Mouse (Mus musculus): ENCODE data around the gene Farsa. TPM values are rescaled to one million over a fixed set of nuclear protein-coding genes. Genes with fewer than 3 reads are reported as not detected.

The Farsa gene
- polyA plus RNA-seq, 1 experiment from 2014 or later: 105 TPM

DNA sequence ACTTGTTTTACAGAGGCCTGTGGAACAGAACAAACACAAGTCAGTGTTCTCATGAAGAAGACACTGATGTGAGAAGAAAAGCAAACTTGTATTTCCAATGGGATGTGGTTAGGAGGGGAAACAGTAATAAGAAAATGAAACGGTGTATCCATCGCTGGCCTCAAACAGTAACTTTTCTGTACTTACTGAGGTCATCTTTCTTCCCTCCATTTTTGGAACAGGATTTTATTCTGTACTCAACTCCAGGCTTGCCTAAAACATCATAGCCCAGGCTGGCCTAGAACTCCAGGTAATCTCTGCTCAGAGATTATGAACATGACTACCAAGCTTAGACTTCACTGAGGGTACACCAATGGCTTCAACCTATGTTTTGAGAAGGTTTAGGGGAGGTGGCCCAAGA lies 17.4 kb upstream of the Farsa start:
- peaks cover 78% of the 10 kb centered on the region for H3K36me3 ChIP-seq (ENCODE audit: control insufficient read depth, insufficient read depth, low read length)
- WGBS: 89% methylated on average over 2 of the region's 2 CpGs
- peak overlapping the region; percentile 90 for H3K4me3 ChIP-seq (ENCODE audit: low read length)
- H3K4me2 ChIP-seq (replicated peaks; ENCODE audit: low read depth, low read length): peak overlapping the region; percentile 71
- H3K9ac ChIP-seq (ENCODE audit: low read depth, low read length): peak overlapping the region; percentile 96; the same call in 1 of the 2 replicates
- no peaks in the 10 kb centered on the region for H3K9me3 ChIP-seq (ENCODE audit: control insufficient read depth, low read length)
- H3K27ac ChIP-seq (ENCODE audit: low read depth, low read length): no peak overlapping the region
- no peaks in the 10 kb centered on the region for H3K27me3 ChIP-seq (ENCODE audit: control insufficient read depth, insufficient read depth, low read length)
- peaks cover 41% of the 10 kb centered on the region for H3K4me1 ChIP-seq (ENCODE audit: control insufficient read depth, insufficient read depth, low read length)
- ATAC-seq (ENCODE audit: low FRiP score, low TSS enrichment): no peak

DNA sequence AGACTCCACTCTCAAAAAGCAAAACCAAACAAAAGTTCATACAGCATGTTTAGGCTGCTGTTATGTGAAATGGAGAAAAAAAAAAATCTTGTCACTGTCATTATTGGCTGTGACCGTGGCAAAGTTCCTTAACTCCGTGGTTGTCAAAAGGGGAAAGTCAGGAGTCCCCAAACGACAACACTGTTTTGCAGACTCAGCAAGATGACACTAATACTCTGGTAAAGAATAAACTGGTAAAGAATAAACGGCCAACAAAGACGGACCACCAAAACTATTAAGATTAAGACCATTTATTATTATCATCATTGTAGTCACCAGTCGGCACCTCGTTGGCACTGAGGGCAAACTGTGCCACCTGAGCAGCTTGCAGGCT lies 16.9 kb upstream of the Farsa start:
- H3K4me1 ChIP-seq (ENCODE audit: control insufficient read depth, insufficient read depth, low read length): peaks cover 41% of the 10 kb centered on the region
- H3K9me3 ChIP-seq (ENCODE audit: control insufficient read depth, low read length): no peaks in the 10 kb centered on the region
- H3K27me3 ChIP-seq (ENCODE audit: control insufficient read depth, insufficient read depth, low read length): no peaks in the 10 kb centered on the region
- ATAC-seq (ENCODE audit: low FRiP score, low TSS enrichment): no peak
- peak overlapping the region; percentile 96 for H3K9ac ChIP-seq (ENCODE audit: low read depth, low read length)
- peak overlapping the region; percentile 90 for H3K4me3 ChIP-seq (ENCODE audit: low read length)
- WGBS: 5% methylated on average over 7 of the region's 7 CpGs
- peak overlapping the region; percentile 90 for H3K27ac ChIP-seq (ENCODE audit: low read depth, low read length)
- H3K36me3 ChIP-seq (ENCODE audit: control insufficient read depth, insufficient read depth, low read length): peaks cover 78% of the 10 kb centered on the region
- H3K4me2 ChIP-seq (replicated peaks; ENCODE audit: low read depth, low read length): peak overlapping the region; percentile 71

DNA sequence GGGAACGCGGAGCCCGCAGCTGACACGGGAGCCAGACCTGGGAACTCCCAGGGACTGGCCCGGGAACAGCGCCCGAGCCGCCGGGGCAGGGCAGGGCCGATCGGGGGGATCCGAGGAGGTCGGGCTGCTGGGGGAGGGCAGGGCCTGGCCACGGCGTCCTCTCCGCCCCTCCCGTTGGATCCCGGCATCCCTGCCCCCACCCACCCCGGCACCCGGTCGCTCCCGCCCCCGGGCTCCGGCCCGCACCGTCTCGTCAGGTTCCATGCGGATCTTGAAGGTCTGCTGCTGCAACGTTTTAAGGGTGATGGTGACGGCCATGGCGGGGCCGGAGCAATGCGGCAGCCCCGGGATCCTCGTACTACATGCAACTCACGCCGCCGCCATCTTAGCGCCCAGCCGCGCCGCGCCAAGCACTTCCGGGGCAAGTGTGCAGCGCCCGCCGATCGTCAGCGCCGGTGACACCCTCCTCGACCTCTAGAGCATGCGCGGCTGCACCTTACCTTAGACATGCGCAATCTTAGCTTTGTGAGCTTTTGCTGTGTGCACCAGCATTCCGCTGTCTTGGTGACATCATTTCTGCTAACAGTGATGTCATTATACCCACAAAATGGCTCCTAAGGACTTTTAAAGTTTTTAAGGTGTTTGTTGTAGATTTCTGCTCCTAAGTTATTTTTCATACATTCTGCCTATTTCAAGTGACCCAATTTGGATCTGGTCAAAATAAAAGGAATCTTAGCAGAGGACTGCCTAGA lies 16.4 kb upstream of the Farsa start, which contains the start of gene Rad23a:
TSS of gene Rad23a (minus strand) at position 418 of the 752 bp plus-strand sequence.
- peak within 1 kb of the TSS; percentile 90 for H3K4me3 ChIP-seq (ENCODE audit: low read length)
- H3K27ac ChIP-seq (ENCODE audit: low read depth, low read length): peak within 1 kb of the TSS; percentile 90
- peaks cover 41% of the 10 kb centered on the region for H3K4me1 ChIP-seq (ENCODE audit: control insufficient read depth, insufficient read depth, low read length)
- peaks cover 74% of the 10 kb centered on the region for H3K36me3 ChIP-seq (ENCODE audit: control insufficient read depth, insufficient read depth, low read length)
- under 1% methylated on average over 51 of the region's 55 CpGs for WGBS
- H3K4me2 ChIP-seq (replicated peaks; ENCODE audit: low read depth, low read length): peak within 1 kb of the TSS; percentile 71
- H3K9me3 ChIP-seq (ENCODE audit: control insufficient read depth, low read length): no peaks in the 10 kb centered on the region
- no peaks in the 10 kb centered on the region for H3K27me3 ChIP-seq (ENCODE audit: control insufficient read depth, insufficient read depth, low read length)
- H3K9ac ChIP-seq (ENCODE audit: low read depth, low read length): peak within 1 kb of the TSS; percentile 96
- peak; percentile 93 for ATAC-seq (ENCODE audit: low FRiP score, low TSS enrichment)

DNA sequence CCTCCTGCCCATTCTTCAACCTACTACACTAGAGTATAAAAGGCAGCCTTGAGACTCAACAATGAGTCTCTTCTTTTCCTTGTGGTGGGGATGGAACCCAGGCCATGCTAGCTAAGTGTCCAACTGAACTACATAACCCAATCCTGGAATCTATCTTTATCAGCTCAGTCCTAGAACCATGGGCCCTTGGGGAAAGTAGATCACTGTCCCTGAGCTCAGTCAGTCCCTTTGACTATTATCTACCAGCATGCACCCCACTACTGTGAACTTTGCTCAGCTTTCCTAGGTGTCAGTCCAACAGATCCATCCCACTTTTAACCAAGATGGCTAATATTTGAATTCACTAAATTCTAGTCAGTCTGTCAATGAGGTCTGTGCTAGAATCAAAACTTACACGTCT lies 15.3 kb upstream of the Farsa start:
- H3K4me2 ChIP-seq (replicated peaks; ENCODE audit: low read depth, low read length): no peak overlapping the region
- ATAC-seq (ENCODE audit: low FRiP score, low TSS enrichment): no peak
- H3K27me3 ChIP-seq (ENCODE audit: control insufficient read depth, insufficient read depth, low read length): no peaks in the 10 kb centered on the region
- H3K4me1 ChIP-seq (ENCODE audit: control insufficient read depth, insufficient read depth, low read length): peaks cover 41% of the 10 kb centered on the region
- H3K36me3 ChIP-seq (ENCODE audit: control insufficient read depth, insufficient read depth, low read length): peaks cover 66% of the 10 kb centered on the region
- no peak overlapping the region; the same call in 1 of the 2 replicates for H3K27ac ChIP-seq (ENCODE audit: low read depth, low read length)
- WGBS: 82% methylated on average over 1 of the region's 1 CpGs
- H3K9ac ChIP-seq (ENCODE audit: low read depth, low read length): no peak overlapping the region
- H3K4me3 ChIP-seq (ENCODE audit: low read length): no peak overlapping the region
- no peaks in the 10 kb centered on the region for H3K9me3 ChIP-seq (ENCODE audit: control insufficient read depth, low read length)

DNA sequence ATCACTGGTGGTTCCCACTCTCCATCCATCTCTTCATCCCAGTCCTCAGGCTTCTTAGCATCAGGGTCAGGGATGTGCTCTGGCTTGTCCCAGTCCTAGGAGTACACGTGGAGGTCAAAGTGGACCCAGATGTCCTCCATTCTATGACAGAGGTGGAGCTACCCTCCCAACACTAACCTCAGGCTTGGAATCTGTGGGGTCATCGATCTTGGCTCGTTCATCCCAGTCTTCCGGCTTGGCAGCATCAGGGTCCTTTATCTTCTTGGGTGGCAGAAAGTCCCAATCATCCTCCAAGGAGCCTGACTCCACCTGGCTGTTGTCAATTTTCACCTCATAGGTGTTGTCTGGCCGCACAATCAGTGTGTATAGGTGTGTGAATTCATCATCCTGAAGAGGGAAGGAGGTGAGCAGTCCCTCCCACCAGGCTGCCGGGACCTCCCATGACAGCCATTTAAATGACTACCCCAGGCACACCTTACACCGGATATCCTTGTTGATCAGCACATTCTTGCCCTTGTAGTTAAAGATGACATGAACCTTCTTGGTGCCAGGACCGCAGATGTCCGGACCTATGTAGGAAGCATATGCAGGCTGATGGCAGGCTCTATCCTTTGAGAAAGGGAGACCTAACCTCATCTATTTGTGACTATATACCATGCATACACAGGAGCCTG lies 12.3 kb upstream of the Farsa start:
- Histone ChIP-seq H3K9ac (ENCODE audit: low read depth, low read length) (peak overlapping the region; percentile 84), H3K4me3 (ENCODE audit: low read length) (peak overlapping the region; percentile 81), H3K4me2 (replicated peaks; ENCODE audit: low read depth, low read length) (peak overlapping the region; percentile 79), H3K4me1 (ENCODE audit: control insufficient read depth, insufficient read depth, low read length) (peaks cover 26% of the 10 kb centered on the region), H3K9me3 (ENCODE audit: control insufficient read depth, low read length) (no peaks in the 10 kb centered on the region), H3K27ac (ENCODE audit: low read depth, low read length) (peak overlapping the region; percentile 8; the same call in 1 of the 2 replicates), H3K27me3 (ENCODE audit: control insufficient read depth, insufficient read depth, low read length) (no peaks in the 10 kb centered on the region), H3K36me3 (ENCODE audit: control insufficient read depth, insufficient read depth, low read length) (peaks cover 44% of the 10 kb centered on the region)
- no peak for ATAC-seq (ENCODE audit: low FRiP score, low TSS enrichment)
- WGBS: 85% methylated on average over 9 of the region's 9 CpGs

DNA sequence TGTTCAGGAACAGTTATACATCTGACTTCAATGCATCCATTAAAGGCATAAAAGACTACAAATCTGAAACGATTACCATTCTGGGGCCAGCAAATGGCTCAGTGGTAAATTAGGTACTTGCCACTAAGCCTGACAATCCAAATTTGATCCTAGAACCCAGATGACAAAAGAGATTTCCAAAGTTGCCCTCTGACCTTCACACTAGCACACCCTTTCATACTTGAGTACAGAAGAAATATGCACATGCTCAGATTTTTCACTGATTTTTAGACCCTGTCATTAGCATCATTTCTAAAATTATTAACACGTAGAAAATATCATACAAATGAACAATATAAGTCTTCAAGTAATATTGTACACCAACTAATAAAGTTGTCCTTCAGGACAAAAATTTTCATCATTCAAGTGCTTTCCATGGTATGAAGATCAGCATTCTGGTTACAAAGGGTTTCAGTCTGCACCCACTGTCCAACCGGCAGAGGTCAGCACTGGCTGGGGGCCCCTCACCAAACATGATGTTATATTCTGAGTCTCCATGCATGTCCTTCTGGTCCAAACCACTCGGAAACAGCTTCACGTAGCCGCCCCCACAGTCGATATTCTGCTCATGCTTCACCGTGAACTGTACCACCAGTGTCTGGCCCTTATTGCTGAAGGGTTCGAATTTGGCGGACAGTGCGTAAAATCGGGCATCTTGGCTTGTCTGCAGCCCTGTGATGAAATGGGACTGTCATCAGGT lies 11.3 kb upstream of the Farsa start:
- 15% methylated on average over 12 of the region's 12 CpGs for WGBS
- Histone ChIP-seq H3K4me1 (ENCODE audit: control insufficient read depth, insufficient read depth, low read length) (peaks cover 23% of the 10 kb centered on the region), H3K9me3 (ENCODE audit: control insufficient read depth, low read length) (no peaks in the 10 kb centered on the region), H3K4me3 (ENCODE audit: low read length) (peak overlapping the region; percentile 81), H3K9ac (ENCODE audit: low read depth, low read length) (peak overlapping the region; percentile 84), H3K4me2 (replicated peaks; ENCODE audit: low read depth, low read length) (peak overlapping the region; percentile 79), H3K27ac (ENCODE audit: low read depth, low read length) (no peak overlapping the region), H3K27me3 (ENCODE audit: control insufficient read depth, insufficient read depth, low read length) (no peaks in the 10 kb centered on the region), H3K36me3 (ENCODE audit: control insufficient read depth, insufficient read depth, low read length) (peaks cover 44% of the 10 kb centered on the region)
- ATAC-seq (ENCODE audit: low FRiP score, low TSS enrichment): no peak

DNA sequence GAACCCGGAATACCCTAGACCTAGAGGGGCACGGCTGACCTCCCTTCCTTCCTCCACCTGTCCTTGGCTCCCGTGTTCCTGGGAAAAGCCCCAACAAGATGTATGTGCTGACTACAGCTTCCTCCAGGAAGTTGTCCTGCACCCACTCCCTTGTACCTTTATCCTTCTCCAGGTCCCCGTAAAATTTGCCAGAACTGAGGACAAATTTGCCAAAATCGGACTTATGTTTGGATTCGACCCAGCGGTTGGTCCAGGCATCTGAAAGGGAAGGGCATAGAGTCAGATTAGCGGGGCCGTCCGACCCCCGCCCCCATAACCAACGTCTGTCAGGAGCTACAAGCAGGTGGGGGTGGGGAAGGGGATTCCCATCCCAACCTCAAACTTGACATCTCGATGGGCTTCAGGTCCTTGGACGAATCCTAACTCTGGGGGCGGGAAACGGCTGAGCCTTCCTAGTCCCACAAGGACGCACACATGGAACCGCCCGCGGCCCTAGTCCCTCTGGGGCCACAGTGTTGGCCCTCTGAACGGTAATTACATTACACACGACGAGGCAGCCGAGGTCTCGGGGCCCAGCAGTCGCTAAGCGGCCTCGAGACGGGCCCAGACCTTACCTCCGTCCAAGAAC lies 10.6 kb upstream of the Farsa start:
- no peaks in the 10 kb centered on the region for H3K27me3 ChIP-seq (ENCODE audit: control insufficient read depth, insufficient read depth, low read length)
- peaks cover 23% of the 10 kb centered on the region for H3K4me1 ChIP-seq (ENCODE audit: control insufficient read depth, insufficient read depth, low read length)
- under 1% methylated on average over 30 of the region's 30 CpGs for WGBS
- peaks cover 42% of the 10 kb centered on the region for H3K36me3 ChIP-seq (ENCODE audit: control insufficient read depth, insufficient read depth, low read length)
- H3K27ac ChIP-seq (ENCODE audit: low read depth, low read length): peak overlapping the region; percentile 37; the same call in 1 of the 2 replicates
- H3K9ac ChIP-seq (ENCODE audit: low read depth, low read length): peak overlapping the region; percentile 84
- peak overlapping the region; percentile 81 for H3K4me3 ChIP-seq (ENCODE audit: low read length)
- no peaks in the 10 kb centered on the region for H3K9me3 ChIP-seq (ENCODE audit: control insufficient read depth, low read length)
- peak overlapping the region; percentile 79 for H3K4me2 ChIP-seq (replicated peaks; ENCODE audit: low read depth, low read length)
- peak; percentile 33; the same call in 1 of the 2 replicates for ATAC-seq (ENCODE audit: low FRiP score, low TSS enrichment)

DNA sequence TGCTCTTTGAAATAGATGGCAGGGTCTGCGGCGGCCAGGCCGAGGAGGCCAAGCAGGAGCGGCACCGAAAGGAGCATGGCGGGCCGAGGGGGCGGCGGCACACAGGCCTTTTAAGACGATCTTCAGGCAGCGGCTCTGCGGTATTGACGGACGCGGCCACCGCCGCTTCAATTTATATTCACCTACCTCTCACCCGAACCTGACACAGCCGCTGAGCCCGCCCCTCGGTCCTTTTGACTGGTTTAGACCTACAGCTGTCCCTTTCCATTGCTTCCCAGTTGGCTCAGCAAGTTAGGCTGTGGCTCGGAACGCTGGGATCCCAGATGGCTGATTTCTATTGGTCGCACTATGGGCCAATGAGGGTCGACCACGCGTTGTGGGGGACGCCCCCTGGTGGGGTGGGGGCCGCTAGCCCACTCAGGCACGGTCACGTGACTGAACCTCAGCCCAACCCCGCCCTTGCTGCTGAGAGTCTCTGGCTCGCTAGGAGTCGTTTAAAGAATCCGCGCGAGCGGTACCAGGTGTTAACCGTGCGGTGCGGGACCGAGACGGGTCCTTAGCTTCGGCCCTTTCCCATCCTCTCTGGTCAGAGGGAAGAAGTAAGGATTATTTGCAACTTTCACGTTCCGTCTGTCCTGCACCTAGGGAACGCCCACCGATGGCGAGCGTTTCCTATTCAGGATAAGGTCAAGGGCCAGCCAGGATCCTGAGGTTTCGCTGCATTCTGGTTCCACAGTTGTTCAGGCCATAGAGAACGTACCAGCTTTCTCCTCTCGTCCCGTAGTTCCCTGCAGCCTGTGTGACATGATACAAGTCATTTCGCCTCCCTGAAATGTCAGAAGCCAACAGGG lies 9.8 kb upstream of the Farsa start, which contains the start of gene Calr:
TSS of gene Calr (minus strand) at position 213 of the 851 bp plus-strand sequence.
- no peaks in the 10 kb centered on the region for H3K27me3 ChIP-seq (ENCODE audit: control insufficient read depth, insufficient read depth, low read length)
- under 1% methylated on average over 55 of the region's 55 CpGs for WGBS
- H3K9me3 ChIP-seq (ENCODE audit: control insufficient read depth, low read length): no peaks in the 10 kb centered on the region
- peaks cover 23% of the 10 kb centered on the region for H3K4me1 ChIP-seq (ENCODE audit: control insufficient read depth, insufficient read depth, low read length)
- H3K9ac ChIP-seq (ENCODE audit: low read depth, low read length): peak within 1 kb of the TSS; percentile 84
- H3K4me3 ChIP-seq (ENCODE audit: low read length): peak within 1 kb of the TSS; percentile 81
- peak within 1 kb of the TSS; percentile 63 for H3K27ac ChIP-seq (ENCODE audit: low read depth, low read length)
- peak within 1 kb of the TSS; percentile 79 for H3K4me2 ChIP-seq (replicated peaks; ENCODE audit: low read depth, low read length)
- ATAC-seq (ENCODE audit: low FRiP score, low TSS enrichment): peak; percentile 100
- H3K36me3 ChIP-seq (ENCODE audit: control insufficient read depth, insufficient read depth, low read length): peaks cover 34% of the 10 kb centered on the region
